Mouse (Mus musculus): ENCODE results near the gene Vpreb3. TPM values are rescaled to one million over a fixed set of nuclear protein-coding genes. Genes with fewer than 3 reads are reported as not detected.

The Vpreb3 gene
- polyA plus RNA-seq, 1 experiment from 2014 or later = 1.3 TPM

DNA sequence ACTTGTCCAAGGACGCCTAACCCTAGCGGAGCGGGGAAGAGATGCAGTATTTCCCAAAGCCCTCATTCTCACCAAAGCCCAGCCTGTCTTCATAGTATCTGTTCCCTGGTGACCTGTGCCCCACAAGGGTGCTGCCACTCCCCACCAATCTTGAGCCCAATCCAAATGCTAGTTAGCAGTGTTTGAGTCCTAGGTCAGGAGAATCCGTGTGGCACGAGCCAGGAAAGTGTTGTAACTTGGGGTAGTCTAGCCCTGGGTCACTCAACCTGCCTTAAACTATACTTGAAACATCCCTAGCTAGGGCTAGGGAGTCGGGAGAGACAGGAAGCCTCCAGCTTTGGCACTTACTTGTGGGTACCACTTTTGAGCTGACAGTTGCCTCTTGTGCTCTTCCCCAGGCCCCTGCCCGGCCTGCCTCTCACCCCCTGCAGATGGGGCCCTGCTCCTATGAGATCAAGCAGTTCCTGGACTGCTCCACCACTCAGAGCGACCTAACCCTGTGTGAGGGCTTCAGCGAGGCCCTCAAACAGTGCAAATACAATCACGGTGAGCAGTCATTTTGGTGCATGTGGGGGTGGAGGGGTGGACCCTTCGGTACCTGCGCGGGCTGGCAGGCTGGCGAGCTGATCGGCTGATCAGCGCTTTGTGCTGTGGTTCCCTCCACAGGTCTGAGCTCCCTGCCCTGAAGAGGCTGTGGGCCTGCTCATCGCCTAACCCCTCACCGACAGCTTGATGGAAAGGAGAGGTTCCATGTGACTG, 5.8 kb upstream of the Vpreb3 start:
- 38% methylated on average over 18 of the region's 18 CpGs for WGBS
- ATAC-seq (ENCODE audit: low read depth) = no peak
- no peaks in the 10 kb centered on the region for H3K27me3 ChIP-seq (ENCODE audit: control insufficient read depth, insufficient read depth, low read length)
- H3K4me1 ChIP-seq (ENCODE audit: control insufficient read depth, insufficient read depth, low read length) = peaks cover 10% of the 10 kb centered on the region
- H3K4me2 ChIP-seq (ENCODE audit: low read depth, low read length) = peak overlapping the region; percentile 23; the same call in 1 of the 2 replicates
- no peaks in the 10 kb centered on the region for H3K9me3 ChIP-seq (ENCODE audit: control insufficient read depth, low read length)
- no peak overlapping the region for H3K27ac ChIP-seq (ENCODE audit: low read depth, low read length)
- H3K4me3 ChIP-seq (ENCODE audit: low read depth, low read length) = no peak overlapping the region
- no peak overlapping the region for H3K9ac ChIP-seq (replicated peaks; ENCODE audit: low read depth, low read length)
- H3K36me3 ChIP-seq (ENCODE audit: control insufficient read depth, insufficient read depth, low read length) = no peaks in the 10 kb centered on the region

DNA sequence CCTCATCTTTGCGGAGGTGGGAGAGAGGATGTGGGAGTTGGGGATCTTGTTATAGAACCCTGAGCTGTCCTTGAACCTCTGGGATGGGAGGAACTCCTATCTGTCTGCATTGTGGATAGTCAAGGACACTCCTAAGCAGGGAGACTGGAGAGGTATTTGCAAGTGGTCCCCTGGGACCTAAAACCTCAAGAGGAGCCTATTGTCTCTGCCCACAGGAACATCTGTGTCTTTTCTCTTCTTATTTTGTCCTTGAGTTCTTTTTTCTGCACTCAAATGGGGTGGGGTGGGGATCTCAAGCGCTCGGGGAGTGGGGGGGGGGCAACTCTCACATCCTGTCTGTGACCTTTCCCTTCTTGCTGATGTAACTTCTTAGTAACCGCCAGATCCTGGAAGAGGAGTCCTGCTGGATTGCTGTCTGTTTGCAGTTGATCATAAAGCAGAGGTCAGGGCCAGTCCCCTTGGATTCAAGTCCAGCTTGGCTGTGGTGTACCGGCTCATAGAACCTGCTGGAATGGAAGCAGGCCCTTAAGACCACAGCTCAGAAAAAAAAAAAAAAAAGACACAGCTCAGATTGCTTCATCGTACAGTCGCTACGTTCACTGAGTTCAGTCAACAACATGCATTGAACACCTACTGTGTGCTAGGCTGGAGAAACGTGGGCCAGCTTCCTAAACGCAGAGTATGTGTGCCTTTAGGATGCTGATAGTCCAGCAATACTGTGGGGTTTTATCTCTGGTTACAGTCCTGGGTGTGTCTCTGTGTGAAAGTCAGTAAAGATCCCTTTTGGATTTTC, 4.8 kb upstream of the Vpreb3 start:
- Histone ChIP-seq H3K4me2 (ENCODE audit: low read depth, low read length) (no peak overlapping the region), H3K4me3 (ENCODE audit: low read depth, low read length) (no peak overlapping the region)
- WGBS = 56% methylated on average over 10 of the region's 10 CpGs

DNA sequence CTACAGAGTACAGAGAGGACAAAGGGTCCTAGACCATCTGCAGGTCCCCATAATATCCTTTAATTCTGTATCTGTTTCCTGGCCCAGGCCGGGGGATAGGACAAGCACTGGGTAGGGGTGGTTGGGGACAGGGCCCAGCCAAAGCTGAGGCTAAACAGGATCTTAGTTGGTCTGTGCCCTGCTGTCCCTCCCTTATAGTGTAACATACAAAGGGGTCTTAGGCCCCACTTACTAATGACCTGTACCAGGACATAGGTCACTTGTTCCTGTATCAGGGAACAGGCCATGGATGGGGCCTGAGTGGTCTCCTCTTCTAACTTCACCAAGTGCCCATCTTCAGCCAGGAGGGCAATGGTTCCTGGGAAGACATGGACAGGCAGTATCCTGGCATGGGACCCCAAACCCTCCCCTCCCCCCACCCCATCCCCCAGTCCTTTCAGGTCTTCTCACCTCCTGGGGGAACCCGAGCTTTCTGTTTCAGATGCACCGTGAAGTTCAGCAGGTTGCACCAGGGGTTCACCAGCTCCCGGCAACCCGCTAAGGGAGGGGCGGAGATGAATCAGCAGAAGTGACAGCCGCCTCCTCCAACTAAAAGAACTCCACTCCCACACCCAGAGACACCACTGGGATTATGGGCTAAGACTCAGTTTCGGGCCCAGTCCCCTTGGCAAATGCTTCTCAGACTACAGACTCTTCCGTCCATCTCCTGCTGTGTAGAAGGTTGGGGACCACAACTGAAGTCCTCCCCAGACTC, 3.2 kb upstream of the Vpreb3 start:
- ATAC-seq (ENCODE audit: low read depth) = no peak
- no peaks in the 10 kb centered on the region for H3K9me3 ChIP-seq (ENCODE audit: control insufficient read depth, low read length)
- no peaks in the 10 kb centered on the region for H3K27me3 ChIP-seq (ENCODE audit: control insufficient read depth, insufficient read depth, low read length)
- H3K4me3 ChIP-seq (ENCODE audit: low read depth, low read length) = no peak overlapping the region; the same call in 1 of the 2 replicates
- H3K27ac ChIP-seq (ENCODE audit: low read depth, low read length) = no peak overlapping the region
- H3K9ac ChIP-seq (replicated peaks; ENCODE audit: low read depth, low read length) = no peak overlapping the region
- H3K36me3 ChIP-seq (ENCODE audit: control insufficient read depth, insufficient read depth, low read length) = no peaks in the 10 kb centered on the region
- no peak overlapping the region for H3K4me2 ChIP-seq (ENCODE audit: low read depth, low read length)
- peaks cover 5% of the 10 kb centered on the region; the same call in 1 of the 2 replicates for H3K4me1 ChIP-seq (ENCODE audit: control insufficient read depth, insufficient read depth, low read length)
- 39% methylated on average over 9 of the region's 9 CpGs for WGBS

More for the DNA sequence above, 4.8 kb upstream of the Vpreb3 start:
- Histone ChIP-seq H3K27ac (ENCODE audit: low read depth, low read length) (no peak overlapping the region), H3K9ac (replicated peaks; ENCODE audit: low read depth, low read length) (no peak overlapping the region), H3K36me3 (ENCODE audit: control insufficient read depth, insufficient read depth, low read length) (no peaks in the 10 kb centered on the region), H3K4me1 (ENCODE audit: control insufficient read depth, insufficient read depth, low read length) (peaks cover 2% of the 10 kb centered on the region; the same call in 1 of the 2 replicates), H3K27me3 (ENCODE audit: control insufficient read depth, insufficient read depth, low read length) (no peaks in the 10 kb centered on the region), H3K9me3 (ENCODE audit: control insufficient read depth, low read length) (no peaks in the 10 kb centered on the region)
- no peak for ATAC-seq (ENCODE audit: low read depth)

DNA sequence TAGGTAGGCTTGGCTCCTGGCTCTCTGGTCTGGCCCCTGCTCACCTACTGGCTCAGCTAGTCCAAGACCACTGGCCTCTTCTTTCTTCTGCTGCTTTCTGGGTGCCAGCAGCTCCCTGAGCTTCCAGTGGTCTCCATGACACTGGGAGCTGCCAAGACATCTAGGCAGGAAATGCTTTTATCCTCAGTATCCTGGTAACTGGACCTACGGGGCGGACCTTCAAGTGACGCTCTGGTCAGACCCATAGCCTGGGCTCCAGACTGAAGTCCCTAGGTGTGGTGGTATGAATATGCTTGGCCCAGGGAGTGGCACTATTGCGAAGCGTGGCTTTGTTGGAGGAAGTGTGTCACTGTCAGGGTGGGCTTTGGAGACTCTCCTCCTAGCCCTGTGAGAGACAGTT, 2.3 kb upstream of the Vpreb3 start, which contains the start of gene Gm867:
TSS of gene Gm867 (minus strand) at position 153 of the 400 bp plus-strand sequence.
- H3K9me3 ChIP-seq (ENCODE audit: control insufficient read depth, low read length) = no peaks in the 10 kb centered on the region
- no peak within 1 kb of the TSS for H3K27ac ChIP-seq (ENCODE audit: low read depth, low read length)
- H3K36me3 ChIP-seq (ENCODE audit: control insufficient read depth, insufficient read depth, low read length) = no peaks in the 10 kb centered on the region
- ATAC-seq (ENCODE audit: low read depth) = no peak
- peaks cover 3% of the 10 kb centered on the region; the same call in 1 of the 2 replicates for H3K4me1 ChIP-seq (ENCODE audit: control insufficient read depth, insufficient read depth, low read length)
- no peak within 1 kb of the TSS; the same call in 1 of the 2 replicates for H3K4me3 ChIP-seq (ENCODE audit: low read depth, low read length)
- no peaks in the 10 kb centered on the region for H3K27me3 ChIP-seq (ENCODE audit: control insufficient read depth, insufficient read depth, low read length)
- no peak within 1 kb of the TSS for H3K4me2 ChIP-seq (ENCODE audit: low read depth, low read length)
- WGBS = 79% methylated on average over 5 of the region's 5 CpGs
- no peak within 1 kb of the TSS for H3K9ac ChIP-seq (replicated peaks; ENCODE audit: low read depth, low read length)

DNA sequence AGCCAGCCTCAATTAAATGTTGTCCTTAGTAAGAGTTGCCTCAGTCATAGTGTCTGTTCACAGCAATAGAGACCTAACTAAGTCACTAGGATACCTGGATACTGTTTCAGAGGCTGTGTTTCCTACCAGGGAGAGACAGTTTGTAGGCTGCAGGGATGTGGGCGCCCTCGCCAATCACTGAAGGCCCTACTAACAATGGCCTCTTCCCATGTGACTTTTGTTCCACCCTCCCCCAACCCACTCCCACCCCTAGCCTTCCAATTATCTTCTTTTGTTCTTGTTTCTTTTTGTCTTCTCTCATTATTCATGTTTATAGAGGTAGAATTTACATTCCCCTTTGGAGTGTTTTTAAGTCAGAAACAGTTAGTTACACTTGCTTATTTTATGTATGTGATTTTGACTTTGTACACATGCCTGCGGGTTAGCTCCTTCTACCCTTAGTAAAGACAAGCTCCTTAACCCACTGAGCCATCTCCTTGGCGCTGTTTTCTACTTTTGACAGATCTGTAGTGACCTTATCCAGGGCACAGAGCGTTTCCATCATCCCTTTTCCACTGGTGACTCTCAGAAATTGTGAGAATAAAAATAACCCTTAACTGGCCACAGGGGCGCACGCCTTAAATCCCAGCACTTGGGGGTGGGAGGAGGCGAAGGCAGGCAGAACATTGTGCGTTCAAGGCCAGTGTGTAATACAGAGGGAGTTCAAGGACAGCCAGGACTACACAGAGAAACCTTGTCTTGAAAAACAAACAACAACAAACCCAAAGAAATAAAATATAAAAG, 1.6 kb upstream of the Vpreb3 start:
- Histone ChIP-seq H3K9ac (replicated peaks; ENCODE audit: low read depth, low read length) (no peak overlapping the region), H3K4me1 (ENCODE audit: control insufficient read depth, insufficient read depth, low read length) (peaks cover 3% of the 10 kb centered on the region; the same call in 1 of the 2 replicates), H3K9me3 (ENCODE audit: control insufficient read depth, low read length) (no peaks in the 10 kb centered on the region), H3K4me2 (ENCODE audit: low read depth, low read length) (no peak overlapping the region), H3K36me3 (ENCODE audit: control insufficient read depth, insufficient read depth, low read length) (no peaks in the 10 kb centered on the region), H3K27ac (ENCODE audit: low read depth, low read length) (no peak overlapping the region), H3K4me3 (ENCODE audit: low read depth, low read length) (no peak overlapping the region), H3K27me3 (ENCODE audit: control insufficient read depth, insufficient read depth, low read length) (no peaks in the 10 kb centered on the region)
- no peak for ATAC-seq (ENCODE audit: low read depth)
- WGBS = 65% methylated on average over 9 of the region's 9 CpGs

DNA sequence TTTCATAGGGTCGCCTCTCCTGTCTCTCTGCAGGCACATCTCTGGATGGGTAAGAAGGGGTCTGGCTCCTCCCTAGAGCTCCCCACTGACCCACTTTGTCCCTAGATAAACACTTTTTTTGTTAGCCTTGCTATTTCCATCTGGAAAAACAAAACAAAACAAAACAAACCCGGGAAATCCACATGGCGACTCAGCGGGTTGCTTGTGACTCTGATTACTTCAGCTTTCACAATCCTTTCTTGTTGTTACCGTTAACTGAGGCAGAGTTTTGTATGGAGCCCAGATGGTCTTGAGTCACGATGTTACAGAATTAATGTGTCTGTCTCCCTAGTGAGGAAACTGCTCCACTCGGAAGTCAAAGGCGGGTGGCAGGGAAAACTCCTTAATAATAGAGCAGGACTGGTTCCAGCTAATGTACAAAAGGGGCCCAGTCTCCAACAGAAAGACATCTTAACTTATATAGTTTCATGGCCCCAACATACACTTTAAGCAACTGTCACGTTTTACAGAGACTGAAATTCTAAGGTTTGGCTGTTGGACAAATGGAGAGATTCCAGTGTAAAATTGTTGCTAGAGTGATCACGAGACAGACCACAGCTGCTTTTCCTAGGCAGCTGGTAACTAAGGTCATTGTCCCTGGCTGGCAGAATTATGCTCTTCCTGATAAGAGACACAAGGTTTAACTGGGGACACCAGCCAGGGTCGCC, 1.4 kb downstream of the Vpreb3 start:
- WGBS = 10% methylated on average over 11 of the region's 11 CpGs
- Histone ChIP-seq H3K36me3 (ENCODE audit: control insufficient read depth, insufficient read depth, low read length) (no peaks in the 10 kb centered on the region), H3K9ac (replicated peaks; ENCODE audit: low read depth, low read length) (no peak overlapping the region; the same call in 1 of the 2 replicates), H3K4me2 (ENCODE audit: low read depth, low read length) (no peak overlapping the region), H3K4me3 (ENCODE audit: low read depth, low read length) (no peak overlapping the region), H3K4me1 (ENCODE audit: control insufficient read depth, insufficient read depth, low read length) (peaks cover 3% of the 10 kb centered on the region; the same call in 1 of the 2 replicates), H3K27ac (ENCODE audit: low read depth, low read length) (peak overlapping the region; percentile 46; the same call in 1 of the 2 replicates), H3K9me3 (ENCODE audit: control insufficient read depth, low read length) (no peaks in the 10 kb centered on the region), H3K27me3 (ENCODE audit: control insufficient read depth, insufficient read depth, low read length) (no peaks in the 10 kb centered on the region)
- peak; percentile 48; the same call in 1 of the 2 replicates for ATAC-seq (ENCODE audit: low read depth)

DNA sequence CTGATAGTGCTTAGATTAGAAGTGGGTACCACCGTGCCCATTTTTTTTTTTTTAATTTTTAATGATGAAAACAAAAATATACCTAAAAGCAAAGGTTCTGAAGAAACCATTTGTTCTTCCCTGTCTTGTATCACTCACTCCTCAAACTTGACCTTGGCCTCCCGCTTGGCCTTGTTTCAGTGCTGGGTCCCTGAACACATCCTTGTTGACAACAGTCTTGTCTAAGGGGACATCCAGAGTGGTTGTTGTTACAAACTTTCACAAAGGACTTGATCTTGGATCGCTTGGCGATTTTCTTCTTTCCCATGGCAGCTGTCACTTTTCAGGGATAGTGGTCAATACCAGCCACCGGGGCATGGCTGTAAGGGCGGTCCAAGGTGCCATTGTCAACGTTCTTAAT, 2.4 kb downstream of the Vpreb3 start:
- 91% methylated on average over 7 of the region's 7 CpGs for WGBS
- Histone ChIP-seq H3K4me1 (ENCODE audit: control insufficient read depth, insufficient read depth, low read length) (peaks cover 3% of the 10 kb centered on the region; the same call in 1 of the 2 replicates), H3K27ac (ENCODE audit: low read depth, low read length) (no peak overlapping the region), H3K4me2 (ENCODE audit: low read depth, low read length) (no peak overlapping the region), H3K9ac (replicated peaks; ENCODE audit: low read depth, low read length) (no peak overlapping the region), H3K9me3 (ENCODE audit: control insufficient read depth, low read length) (no peaks in the 10 kb centered on the region), H3K4me3 (ENCODE audit: low read depth, low read length) (no peak overlapping the region), H3K27me3 (ENCODE audit: control insufficient read depth, insufficient read depth, low read length) (no peaks in the 10 kb centered on the region), H3K36me3 (ENCODE audit: control insufficient read depth, insufficient read depth, low read length) (no peaks in the 10 kb centered on the region)
- ATAC-seq (ENCODE audit: low read depth) = no peak

DNA sequence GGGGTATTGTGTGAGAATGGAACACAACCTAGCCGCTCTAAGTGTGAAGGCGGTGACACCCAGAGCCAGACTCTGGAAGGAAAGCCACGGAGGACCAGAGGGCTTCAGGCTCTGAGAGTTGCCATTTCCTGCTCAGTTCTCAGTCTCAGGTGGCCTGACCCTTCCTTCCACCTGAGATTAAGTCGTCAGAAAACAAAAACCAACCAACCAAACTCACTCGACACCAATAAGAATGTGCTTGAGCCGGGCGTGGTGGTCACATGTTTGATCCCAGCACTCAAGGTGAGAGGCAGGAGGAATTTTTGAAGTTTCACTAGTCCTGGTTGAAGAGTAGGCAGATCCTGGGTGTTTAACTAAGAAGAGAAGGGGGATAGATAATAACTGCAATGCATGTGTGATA, 3.0 kb downstream of the Vpreb3 start:
- no peaks in the 10 kb centered on the region for H3K9me3 ChIP-seq (ENCODE audit: control insufficient read depth, low read length)
- H3K27me3 ChIP-seq (ENCODE audit: control insufficient read depth, insufficient read depth, low read length) = no peaks in the 10 kb centered on the region
- H3K4me2 ChIP-seq (ENCODE audit: low read depth, low read length) = no peak overlapping the region
- H3K27ac ChIP-seq (ENCODE audit: low read depth, low read length) = no peak overlapping the region
- H3K4me3 ChIP-seq (ENCODE audit: low read depth, low read length) = no peak overlapping the region
- 90% methylated on average over 7 of the region's 7 CpGs for WGBS
- ATAC-seq (ENCODE audit: low read depth) = no peak
- H3K4me1 ChIP-seq (ENCODE audit: control insufficient read depth, insufficient read depth, low read length) = peaks cover 7% of the 10 kb centered on the region; the same call in 1 of the 2 replicates
- H3K36me3 ChIP-seq (ENCODE audit: control insufficient read depth, insufficient read depth, low read length) = no peaks in the 10 kb centered on the region
- no peak overlapping the region for H3K9ac ChIP-seq (replicated peaks; ENCODE audit: low read depth, low read length)
